Mouse (Mus musculus): ENCODE results near the gene Arl8b. TPM values are rescaled to one million over a fixed set of nuclear protein-coding genes. Genes with fewer than 3 reads are reported as not detected.
A peak's percentile ranks its signal among the peaks of the same experiment; 100 is the strongest.

Arl8b gene
- polyA plus RNA-seq, 1 experiment, result 43.5 TPM

GRCm38 (mm10) chr6:108758997-108759697 lies 23.8 kb upstream of the Arl8b start:
- no peak for DNase-seq (ENCODE audit: low read depth)

GRCm38 (mm10) chr6:108759698-108760039 lies 23.2 kb upstream of the Arl8b start:
- no peak for DNase-seq (ENCODE audit: low read depth)
- TF ChIP-seq POLR2A (IDR thresholded peaks at IDR 0.05; ENCODE audit: borderline replicate concordance, extremely low read depth, insufficient read depth, insufficient read length, poor library complexity, severe bottlenecking) (no peak), CTCF (IDR thresholded peaks at IDR 0.05; ENCODE audit: borderline replicate concordance, extremely low read depth, insufficient read depth, insufficient read length) (no peak)

More at GRCm38 (mm10) chr6:108758997-108759697, 23.8 kb upstream of the Arl8b start:
- TF ChIP-seq CTCF (IDR thresholded peaks at IDR 0.05; ENCODE audit: borderline replicate concordance, extremely low read depth, insufficient read depth, insufficient read length) (no peak), POLR2A (IDR thresholded peaks at IDR 0.05; ENCODE audit: borderline replicate concordance, extremely low read depth, insufficient read depth, insufficient read length, poor library complexity, severe bottlenecking) (no peak)

- no peak for DNase-seq (ENCODE audit: low read depth)
- TF ChIP-seq POLR2A (IDR thresholded peaks at IDR 0.05; ENCODE audit: borderline replicate concordance, extremely low read depth, insufficient read depth, insufficient read length, poor library complexity, severe bottlenecking) (no peak), CTCF (IDR thresholded peaks at IDR 0.05; ENCODE audit: borderline replicate concordance, extremely low read depth, insufficient read depth, insufficient read length) (no peak)
Measured at GRCm38 (mm10) chr6:108770880-108771279, 12.0 kb upstream of the Arl8b start.

GRCm38 (mm10) chr6:108772913-108773312 lies 10.0 kb upstream of the Arl8b start:
- TF ChIP-seq CTCF (IDR thresholded peaks at IDR 0.05; ENCODE audit: borderline replicate concordance, extremely low read depth, insufficient read depth, insufficient read length) (peak; percentile 91), POLR2A (IDR thresholded peaks at IDR 0.05; ENCODE audit: borderline replicate concordance, extremely low read depth, insufficient read depth, insufficient read length, poor library complexity, severe bottlenecking) (no peak)
- peak; percentile 83 for DNase-seq (ENCODE audit: low read depth)

DNA sequence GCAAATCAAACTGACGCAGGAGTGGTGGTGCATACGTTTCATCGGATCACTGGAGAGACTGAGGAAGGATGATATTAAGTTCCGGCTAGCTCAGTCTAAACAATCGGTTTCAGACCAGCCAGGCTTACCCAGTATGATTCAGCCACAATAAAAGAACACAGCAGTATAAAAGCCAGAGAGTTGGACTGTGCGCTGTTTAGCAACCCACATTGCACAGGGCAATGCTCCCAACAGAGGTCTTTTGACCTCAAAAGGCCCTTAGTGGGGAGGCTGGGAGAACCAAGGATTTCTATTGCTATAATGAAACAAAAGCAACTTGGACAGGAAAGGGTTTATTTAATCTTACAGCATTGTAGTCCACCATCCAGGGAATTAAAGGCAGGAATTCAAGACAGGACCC lies 9.4 kb upstream of the Arl8b start:
- TF ChIP-seq CTCF (IDR thresholded peaks at IDR 0.05; ENCODE audit: borderline replicate concordance, extremely low read depth, insufficient read depth, insufficient read length) (no peak), POLR2A (IDR thresholded peaks at IDR 0.05; ENCODE audit: borderline replicate concordance, extremely low read depth, insufficient read depth, insufficient read length, poor library complexity, severe bottlenecking) (no peak)

GRCm38 (mm10) chr6:108776274-108776673 lies 6.6 kb upstream of the Arl8b start:
- DNase-seq (ENCODE audit: low read depth), result no peak
- TF ChIP-seq CTCF (IDR thresholded peaks at IDR 0.05; ENCODE audit: borderline replicate concordance, extremely low read depth, insufficient read depth, insufficient read length) (no peak), POLR2A (IDR thresholded peaks at IDR 0.05; ENCODE audit: borderline replicate concordance, extremely low read depth, insufficient read depth, insufficient read length, poor library complexity, severe bottlenecking) (no peak)

More for the DNA sequence above, 9.4 kb upstream of the Arl8b start:
- no peak for DNase-seq (ENCODE audit: low read depth)

- no peak for DNase-seq (ENCODE audit: low read depth)
- TF ChIP-seq POLR2A (IDR thresholded peaks at IDR 0.05; ENCODE audit: borderline replicate concordance, extremely low read depth, insufficient read depth, insufficient read length, poor library complexity, severe bottlenecking), result no peak
- no peak for TF ChIP-seq CTCF (IDR thresholded peaks at IDR 0.05; ENCODE audit: borderline replicate concordance, extremely low read depth, insufficient read depth, insufficient read length)
Measured at GRCm38 (mm10) chr6:108777560-108778287, 5.2 kb upstream of the Arl8b start.

GRCm38 (mm10) chr6:108778399-108778798 lies 4.5 kb upstream of the Arl8b start:
- TF ChIP-seq POLR2A (IDR thresholded peaks at IDR 0.05; ENCODE audit: borderline replicate concordance, extremely low read depth, insufficient read depth, insufficient read length, poor library complexity, severe bottlenecking) (no peak), CTCF (IDR thresholded peaks at IDR 0.05; ENCODE audit: borderline replicate concordance, extremely low read depth, insufficient read depth, insufficient read length) (no peak)
- DNase-seq (ENCODE audit: low read depth), result no peak

DNA sequence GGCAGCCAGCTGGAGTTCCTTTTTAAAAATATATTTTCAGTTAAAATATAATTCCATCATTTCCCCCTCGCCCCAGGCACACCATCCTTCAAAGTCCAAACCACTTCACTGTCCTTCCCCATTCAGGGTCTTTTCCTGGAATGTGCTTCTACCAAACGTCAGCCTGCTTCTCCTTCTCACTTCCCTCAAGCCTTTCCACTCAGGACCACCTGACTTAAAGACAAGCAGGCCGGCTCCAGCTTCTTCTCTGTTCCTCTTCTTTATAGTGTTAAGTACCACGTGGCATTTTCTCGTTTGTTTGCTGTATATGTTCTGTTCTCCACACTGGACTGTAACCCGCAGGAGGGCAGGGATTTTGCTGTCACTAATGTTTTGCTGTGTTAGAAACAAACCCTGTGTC lies 1.0 kb upstream of the Arl8b start:
- DNase-seq (ENCODE audit: low read depth), result no peak
- TF ChIP-seq CTCF (IDR thresholded peaks at IDR 0.05; ENCODE audit: borderline replicate concordance, extremely low read depth, insufficient read depth, insufficient read length) (no peak), POLR2A (IDR thresholded peaks at IDR 0.05; ENCODE audit: borderline replicate concordance, extremely low read depth, insufficient read depth, insufficient read length, poor library complexity, severe bottlenecking) (no peak)

DNA sequence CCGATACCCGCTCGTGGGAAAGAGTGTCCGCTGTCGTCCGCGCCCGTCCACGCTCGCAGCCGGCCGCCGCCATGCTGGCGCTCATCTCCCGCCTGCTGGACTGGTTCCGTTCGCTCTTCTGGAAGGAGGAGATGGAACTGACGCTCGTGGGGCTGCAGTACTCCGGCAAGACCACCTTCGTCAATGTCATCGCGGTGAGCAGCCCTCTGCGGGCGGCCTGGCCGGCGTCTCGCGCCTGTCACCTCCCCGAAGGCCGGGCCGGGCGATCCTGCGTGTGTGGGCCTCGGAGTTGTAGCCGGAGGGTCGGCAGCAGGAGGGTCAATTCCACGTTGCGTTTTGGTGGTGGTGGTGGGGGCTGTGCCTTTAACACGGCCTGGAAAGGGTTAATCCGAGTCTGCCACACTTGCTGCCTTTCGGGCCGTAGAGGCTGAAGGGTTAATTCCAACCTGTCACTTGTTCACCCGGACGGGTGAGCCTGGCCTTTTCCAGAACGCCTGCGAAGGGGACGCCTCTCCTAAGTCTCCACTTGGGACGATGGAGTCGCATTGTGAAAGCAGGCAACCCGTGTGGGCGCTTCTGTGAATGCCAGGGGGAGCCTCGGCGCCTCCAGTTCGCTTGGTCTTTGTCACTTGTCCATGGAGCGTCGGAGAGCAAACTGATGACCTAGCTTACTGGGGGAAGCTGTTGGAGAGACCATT lies 434 bp downstream of the Arl8b start:
- TF ChIP-seq CTCF (IDR thresholded peaks at IDR 0.05; ENCODE audit: borderline replicate concordance, extremely low read depth, insufficient read depth, insufficient read length) (no peak), POLR2A (IDR thresholded peaks at IDR 0.05; ENCODE audit: borderline replicate concordance, extremely low read depth, insufficient read depth, insufficient read length, poor library complexity, severe bottlenecking) (no peak)
- peak; percentile 69 for DNase-seq (ENCODE audit: low read depth)

DNA sequence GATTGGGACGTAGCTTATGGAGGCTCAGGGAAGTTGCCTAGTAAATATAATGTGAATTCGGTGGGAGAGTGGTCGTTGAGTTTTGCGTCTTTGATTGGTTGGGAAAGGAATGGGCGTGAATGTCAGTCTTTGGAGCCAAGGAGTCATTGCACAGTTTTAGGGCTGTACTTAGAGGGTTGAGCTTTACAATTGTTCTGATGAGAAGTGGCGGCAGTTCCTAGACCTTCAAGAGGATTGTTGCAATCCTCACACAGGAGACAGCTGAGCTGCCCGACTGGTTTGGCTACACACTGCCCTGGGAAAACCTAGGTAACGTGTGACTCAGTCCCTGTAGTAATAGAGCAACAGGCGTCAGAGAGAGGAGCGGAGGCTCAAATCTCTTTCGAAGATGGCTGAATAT lies 1.2 kb downstream of the Arl8b start:
- DNase-seq (ENCODE audit: low read depth), result no peak
- TF ChIP-seq POLR2A (IDR thresholded peaks at IDR 0.05; ENCODE audit: borderline replicate concordance, extremely low read depth, insufficient read depth, insufficient read length, poor library complexity, severe bottlenecking) (no peak), CTCF (IDR thresholded peaks at IDR 0.05; ENCODE audit: borderline replicate concordance, extremely low read depth, insufficient read depth, insufficient read length) (no peak)

Measured in brain, embryonic 14.5 days (tissue).